Mouse (Mus musculus) ES-E14 (cell line): Measurements from ENCODE around the gene Rabggtb. TPM values are rescaled to one million over a fixed set of nuclear protein-coding genes. Genes with fewer than 3 reads are reported as not detected.
"Not testable (repeated sequence)": the region's sequence is repeated elsewhere in the genome, so short reads cannot be mapped to it uniquely, and the experiment has no call there.

Experiments used
- DNase-seq: peaks from one replicate; pipeline ENCODE4 v3.0.0-alpha.2; 2013; ENCODE audit warnings: low read depth, low spot score
- H3K27ac ChIP-seq: 2 replicates; pipeline ENCODE4 v1.5.1; 2012; ENCODE audit warnings: low read depth, mild to moderate bottlenecking, low read length, moderate library complexity, mixed read lengths; ENCODE audit not compliant: poor library complexity, insufficient read depth, severe bottlenecking
- H3K36me3 ChIP-seq: 2 replicates; pipeline ENCODE4 v1.6.1; 2012; ENCODE audit warnings: mild to moderate bottlenecking, low read length, moderate library complexity, mixed read lengths; ENCODE audit not compliant: control insufficient read depth, poor library complexity, insufficient read depth, severe bottlenecking
- H3K4me1 ChIP-seq, 2 experiments: fragments of 150-350 bp in 1 of 2; sonication (generic) in 1 of 2; 2 replicates each; pipeline ENCODE4 v1.6.1; 2012; ENCODE audit warnings: low read length in 2 of 2, mild to moderate bottlenecking in 1 of 2, mixed read lengths in 1 of 2; ENCODE audit not compliant: control insufficient read depth in 2 of 2, insufficient read depth in 2 of 2, poor library complexity in 1 of 2
- H3K4me3 ChIP-seq, 2 experiments: fragments of 150-350 bp in 1 of 2; sonication (generic) in 1 of 2; 2 replicates each; pipeline ENCODE4 v1.5.1; 2012; ENCODE audit warnings: low read length in 2 of 2, low read depth in 1 of 2, mild to moderate bottlenecking in 1 of 2, mixed read lengths in 1 of 2; ENCODE audit not compliant: insufficient read depth in 1 of 2, poor library complexity in 1 of 2, severe bottlenecking in 1 of 2
- H3K9ac ChIP-seq: 2 replicates; pipeline ENCODE4 v1.6.1; 2012; ENCODE audit warnings: low read depth, mild to moderate bottlenecking, low read length, mixed read lengths; ENCODE audit not compliant: poor library complexity, insufficient read depth, severe bottlenecking
- H3K9me3 ChIP-seq: fragments of 150-350 bp; sonication (generic); 2 replicates; pipeline ENCODE4 v1.6.1; 2012; ENCODE audit warnings: low read depth, mild to moderate bottlenecking, low read length; ENCODE audit not compliant: control insufficient read depth, insufficient read depth
- CHD2 ChIP-seq: IDR thresholded peaks from 2 replicates; pipeline ENCODE4 v1.6.1; 2014; ENCODE audit warnings: mild to moderate bottlenecking, low read depth, low read length, inconsistent platforms
- HCFC1 ChIP-seq: IDR thresholded peaks from 2 replicates; pipeline ENCODE4 v1.6.1; 2012; ENCODE audit warnings: low read length, inconsistent platforms, borderline replicate concordance; ENCODE audit not compliant: insufficient read depth
- MAFK ChIP-seq: IDR thresholded peaks from 2 replicates; pipeline ENCODE4 v1.6.1; 2014; ENCODE audit warnings: mild to moderate bottlenecking, low read depth, low read length, inconsistent platforms; ENCODE audit not compliant: insufficient read depth
- ZC3H11A ChIP-seq: IDR thresholded peaks from 2 replicates; pipeline ENCODE4 v1.6.1; 2012; ENCODE audit warnings: low read depth, mild to moderate bottlenecking, inconsistent platforms, low read length, borderline replicate concordance
- ZNF384 ChIP-seq: IDR thresholded peaks from 2 replicates; pipeline ENCODE4 v1.6.1; 2012; ENCODE audit warnings: low read depth, low read length, inconsistent platforms
- in situ Hi-C, 2 experiments: fragments of 600-800 bp; cut with MboI; formaldehyde crosslinking; loops; one replicate each; pipeline ENCODE4 v1.15.1; 2025; ENCODE audit warnings: low sequenced_read_pairs in 2 of 2, inconsistent platforms in 1 of 2; ENCODE audit not compliant: unreplicated experiment in 2 of 2
- total RNA-seq: library from RNA; depleted of rRNA; stranded (reverse); fragments of 300-350 nt; gene quantifications from 2 replicates; pipeline ENCODE4 v1.2.3, GENCODE M21; 2012; rRNA removed

Rabggtb gene
- total RNA-seq, 1 experiment: 243 TPM

GRCm38 (mm10) chr3:153863816-153864215 lies 49.0 kb downstream of the Rabggtb start:
- TF ChIP-seq ZNF384 (no peak), ZC3H11A (no peak), MAFK (no peak), CHD2 (no peak), HCFC1 (no peak)
- H3K36me3 ChIP-seq: no peaks in the 10 kb centered on the region
- H3K4me3 ChIP-seq: no peak overlapping the region
- in situ Hi-C loops: no loop called here
- H3K9me3 ChIP-seq: no peaks in the 10 kb centered on the region
- DNase-seq: no peak
- no peak overlapping the region for H3K27ac ChIP-seq
- H3K9ac ChIP-seq: no peak overlapping the region
- no peaks in the 10 kb centered on the region for H3K4me1 ChIP-seq

GRCm38 (mm10) chr3:153860392-153860791 lies 52.4 kb downstream of the Rabggtb start:
- H3K9ac ChIP-seq, in situ Hi-C loops, H3K36me3 ChIP-seq, H3K4me1 ChIP-seq, H3K4me3 ChIP-seq, H3K27ac ChIP-seq, DNase-seq, H3K9me3 ChIP-seq: not testable (repeated sequence)

- DNase-seq: no peak
- H3K27ac ChIP-seq: no peak overlapping the region
- H3K9ac ChIP-seq: no peak overlapping the region
- no peak overlapping the region for H3K4me3 ChIP-seq
- no peaks in the 10 kb centered on the region for H3K36me3 ChIP-seq
- no peaks in the 10 kb centered on the region for H3K4me1 ChIP-seq
- no peaks in the 10 kb centered on the region for H3K9me3 ChIP-seq
- no peak for TF ChIP-seq ZNF384
- no peak for TF ChIP-seq CHD2
- TF ChIP-seq ZC3H11A: no peak
- no peak for TF ChIP-seq MAFK
- TF ChIP-seq HCFC1: no peak
- in situ Hi-C loops: no loop called here
These were observed 54.3 kb downstream of the Rabggtb start for GRCm38 (mm10) chr3:153858350-153859001.

Other genes starting within 250 kb of the Rabggtb start
- 3.8 and 5.7 TPM in 2 replicates for gene St6galnac3, start 187.8 kb downstream of the Rabggtb start, total RNA-seq
- gene Asb17, start 68.8 kb downstream of the Rabggtb start, total RNA-seq: 0.11 TPM in 1 of 2 replicates, not detected in the other
- gene Msh4, start 6.9 kb downstream of the Rabggtb start, total RNA-seq: 1.4 and 2.0 TPM in 2 replicates
- 94.5 and 101 TPM in 2 replicates for gene Acadm, start 31.6 kb upstream of the Rabggtb start, total RNA-seq
- 0.09 and 0.16 TPM in 2 replicates for gene Slc44a5, start 60.4 kb upstream of the Rabggtb start, total RNA-seq